Mouse (Mus musculus) embryonic facial prominence, embryonic 11.5 days (tissue): ENCODE results near the gene Wwox. TPM values are rescaled to one million over a fixed set of nuclear protein-coding genes. Genes with fewer than 3 reads are reported as not detected.

ENCODE experiments used
- ATAC-seq: fragments of 200-750 bp; cut with Nextera tagmentation; replicated peaks from 2 replicates; pipeline ENCODE4 v1.8.0; 2017; ENCODE audit warnings: low read depth; ENCODE audit not compliant: insufficient number of reproducible peaks, low FRiP score, low TSS enrichment
- DNase-seq: peaks from one replicate; pipeline ENCODE4 v3.0.0-alpha.2; 2015; ENCODE audit warnings: low spot score
- H3K27ac ChIP-seq: fragments of 300-500 bp; sonication (generic); replicated peaks from 2 replicates; pipeline ENCODE4 v1.5.1; 2014; ENCODE audit warnings: mild to moderate bottlenecking, low read depth, low read length, control low read depth
- H3K27me3 ChIP-seq: fragments of 300-500 bp; sonication (generic); 2 replicates; pipeline ENCODE4 v1.6.1; 2014; ENCODE audit warnings: mild to moderate bottlenecking, low read length, moderate library complexity, mixed read lengths; ENCODE audit not compliant: control insufficient read depth, insufficient read depth
- H3K36me3 ChIP-seq: fragments of 300-500 bp; sonication (generic); replicated peaks from 2 replicates; pipeline ENCODE4 v1.6.1; 2014; ENCODE audit warnings: low read depth, mild to moderate bottlenecking, low read length, moderate library complexity, mixed read lengths; ENCODE audit not compliant: control insufficient read depth, insufficient read depth
- H3K4me1 ChIP-seq: fragments of 300-500 bp; sonication (generic); 2 replicates; pipeline ENCODE4 v1.6.1; 2014; ENCODE audit warnings: low read length, mixed read lengths; ENCODE audit not compliant: control insufficient read depth, insufficient read depth
- H3K4me2 ChIP-seq: fragments of 300-500 bp; sonication (generic); 2 replicates; pipeline ENCODE4 v1.6.1; 2014; ENCODE audit warnings: low read depth, mild to moderate bottlenecking, control low read depth, low read length, moderate library complexity
- H3K4me3 ChIP-seq: fragments of 300-500 bp; sonication (generic); 2 replicates; pipeline ENCODE4 v1.5.1; 2014; ENCODE audit warnings: low read depth, low read length, control low read depth
- H3K9ac ChIP-seq: fragments of 300-500 bp; sonication (generic); replicated peaks from 2 replicates; pipeline ENCODE4 v1.6.1; 2014; ENCODE audit warnings: mild to moderate bottlenecking, control low read depth, low read length
- H3K9me3 ChIP-seq: fragments of 300-500 bp; sonication (generic); replicated peaks from 2 replicates; pipeline ENCODE4 v1.6.1; 2016; ENCODE audit warnings: mild to moderate bottlenecking, low read length, inconsistent platforms, mixed read lengths; ENCODE audit not compliant: control insufficient read depth
- WGBS: fragments of 180-500 bp; shearing (Covaris S2); extraction: QIAGEN DNeasy Blood & Tissue Kit; methylation state at CpG from one replicate; pipeline ENCODE4 v1.1.7; 2014; 5-methylcytosine and 5-hydroxymethylcytosine counted together
- polyA plus RNA-seq: library from polyadenylated mRNA; unstranded; fragments of >200 nt; fragmentation: Nextera tagmentation; extraction: Ambion mirVana; gene quantifications from 2 replicates; pipeline ENCODE4 v1.2.1, GENCODE M21; 2014

Wwox gene
- polyA plus RNA-seq, 1 experiment from 2014 or later = 7.2 TPM

DNA sequence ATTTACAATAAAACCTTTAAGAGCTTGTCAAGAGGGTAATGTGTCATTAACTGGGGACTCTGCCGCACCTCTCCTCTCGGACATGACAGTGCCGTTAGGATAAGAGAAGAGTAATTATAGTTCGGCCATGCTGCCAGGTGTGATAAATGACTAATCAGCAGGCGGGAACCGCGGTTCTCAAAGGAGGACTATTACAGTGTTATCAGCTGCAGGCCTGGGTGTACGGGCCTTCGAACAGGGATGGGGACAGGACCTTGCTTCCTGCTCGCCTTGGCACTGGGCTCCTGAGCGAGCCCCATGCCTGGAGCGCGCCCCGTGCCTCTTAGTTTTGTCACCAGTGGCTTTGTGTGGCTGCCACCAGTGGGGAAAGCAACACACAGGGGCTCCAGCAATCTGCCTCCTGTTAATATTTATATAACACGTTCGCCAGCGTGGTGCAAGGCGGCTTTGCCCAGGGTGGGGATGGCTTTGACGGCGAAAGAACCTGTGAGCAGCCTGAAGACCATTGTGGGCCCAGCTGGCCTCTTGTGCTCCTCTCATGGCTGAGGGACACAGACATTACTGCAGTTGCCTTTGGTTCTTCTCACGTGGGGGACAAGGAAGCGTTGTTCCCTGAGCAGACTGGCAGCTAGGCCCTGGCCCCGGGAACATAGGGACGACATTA is 711.1 kb downstream of the Wwox start:
- H3K9ac ChIP-seq = no peak overlapping the region
- no peak overlapping the region for H3K4me2 ChIP-seq
- H3K4me3 ChIP-seq = no peak overlapping the region
- H3K9me3 ChIP-seq = no peaks in the 10 kb centered on the region
- H3K27ac ChIP-seq = no peak overlapping the region
- WGBS = 72% methylated on average over 24 of the region's 24 CpGs
- no peaks in the 10 kb centered on the region for H3K27me3 ChIP-seq
- H3K36me3 ChIP-seq = no peaks in the 10 kb centered on the region
- 0 out of 2 replicates have a peak, but pooled peaks cover 2% of the 10 kb centered on the region for H3K4me1 ChIP-seq
- no peak for DNase-seq
- no peak for ATAC-seq

DNA sequence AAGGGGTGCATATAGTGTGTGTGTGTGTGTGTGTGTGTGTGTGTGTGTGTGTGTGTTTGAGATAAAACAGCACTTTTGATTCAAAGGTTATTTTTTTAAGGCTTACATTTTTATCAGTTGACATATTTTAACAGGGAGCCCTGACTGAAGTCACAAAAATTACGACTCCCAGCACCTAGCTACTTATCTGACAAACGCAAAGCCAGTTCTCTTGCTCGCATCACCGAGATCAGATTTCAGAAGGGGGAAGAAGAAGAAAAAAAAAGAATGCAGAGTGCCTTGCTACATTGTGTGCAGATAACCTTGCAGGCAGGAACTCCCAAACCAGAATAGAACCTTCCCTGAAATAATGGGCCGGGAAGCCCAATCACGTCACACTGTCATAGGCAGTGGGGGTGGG is 712.0 kb downstream of the Wwox start:
- H3K4me1 ChIP-seq = 0 out of 2 replicates have a peak, but pooled peaks cover 2% of the 10 kb centered on the region
- no peaks in the 10 kb centered on the region for H3K27me3 ChIP-seq
- H3K36me3 ChIP-seq = no peaks in the 10 kb centered on the region
- H3K9me3 ChIP-seq = no peaks in the 10 kb centered on the region
- ATAC-seq (no peak), DNase-seq (no peak)
- 12% methylated on average over 6 of the region's 6 CpGs for WGBS
- no peak overlapping the region for H3K27ac ChIP-seq
- no peak overlapping the region for H3K4me2 ChIP-seq
- H3K9ac ChIP-seq = no peak overlapping the region
- no peak overlapping the region for H3K4me3 ChIP-seq

DNA sequence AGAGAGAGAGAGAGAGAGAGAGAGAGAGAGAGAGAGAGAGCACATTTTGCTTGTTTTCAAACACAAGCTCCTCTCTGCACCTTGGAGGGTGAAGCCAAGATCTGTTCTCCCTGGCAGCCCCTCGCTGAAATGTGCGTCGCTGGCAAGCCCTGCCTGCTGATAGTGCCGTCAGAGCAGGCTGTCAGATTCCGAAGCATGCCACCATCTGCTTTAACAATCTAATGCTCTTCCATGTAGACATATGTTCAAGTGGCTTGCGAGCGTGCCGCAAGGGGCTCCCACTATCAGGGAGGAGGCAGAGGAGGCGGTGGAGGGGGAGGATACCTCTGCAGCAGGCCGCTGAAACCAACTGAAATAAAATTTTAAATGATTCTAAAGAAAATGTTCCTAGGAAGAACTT is 714.6 kb downstream of the Wwox start:
- no peak overlapping the region for H3K4me3 ChIP-seq
- DNase-seq (no peak), ATAC-seq (no peak)
- no peak overlapping the region for H3K27ac ChIP-seq
- no peaks in the 10 kb centered on the region for H3K9me3 ChIP-seq
- no peak overlapping the region for H3K9ac ChIP-seq
- H3K36me3 ChIP-seq = no peaks in the 10 kb centered on the region
- H3K4me1 ChIP-seq = peaks cover 7% of the 10 kb centered on the region; the same call in 1 of the 2 replicates
- no peaks in the 10 kb centered on the region for H3K27me3 ChIP-seq
- WGBS = 73% methylated on average over 10 of the region's 10 CpGs
- H3K4me2 ChIP-seq = no peak overlapping the region

DNA sequence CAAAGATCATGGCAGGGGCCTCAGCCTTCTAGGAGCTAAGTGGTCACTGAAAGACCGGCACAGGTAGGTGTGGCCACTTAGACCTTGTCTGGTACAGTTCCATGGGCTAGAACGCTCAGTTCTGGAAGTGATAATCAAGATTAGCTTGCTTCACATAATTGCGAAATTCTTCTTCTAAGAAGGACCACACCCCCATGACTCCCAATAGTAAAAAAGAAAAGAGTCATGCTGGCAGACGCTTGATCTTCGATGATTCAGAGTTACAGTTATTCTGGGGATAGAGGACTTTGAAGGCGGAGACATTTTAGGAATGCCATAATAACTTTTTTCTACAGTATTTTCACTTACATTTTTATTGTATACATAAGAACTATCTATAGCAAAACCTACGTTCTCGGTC is 716.7 kb downstream of the Wwox start:
- Histone ChIP-seq H3K27ac (no peak overlapping the region), H3K4me2 (no peak overlapping the region), H3K36me3 (no peaks in the 10 kb centered on the region), H3K27me3 (no peaks in the 10 kb centered on the region), H3K9ac (no peak overlapping the region), H3K4me3 (no peak overlapping the region), H3K9me3 (no peaks in the 10 kb centered on the region), H3K4me1 (peaks cover 9% of the 10 kb centered on the region)
- ATAC-seq (no peak), DNase-seq (no peak)
- 92% methylated on average over 8 of the region's 8 CpGs for WGBS

DNA sequence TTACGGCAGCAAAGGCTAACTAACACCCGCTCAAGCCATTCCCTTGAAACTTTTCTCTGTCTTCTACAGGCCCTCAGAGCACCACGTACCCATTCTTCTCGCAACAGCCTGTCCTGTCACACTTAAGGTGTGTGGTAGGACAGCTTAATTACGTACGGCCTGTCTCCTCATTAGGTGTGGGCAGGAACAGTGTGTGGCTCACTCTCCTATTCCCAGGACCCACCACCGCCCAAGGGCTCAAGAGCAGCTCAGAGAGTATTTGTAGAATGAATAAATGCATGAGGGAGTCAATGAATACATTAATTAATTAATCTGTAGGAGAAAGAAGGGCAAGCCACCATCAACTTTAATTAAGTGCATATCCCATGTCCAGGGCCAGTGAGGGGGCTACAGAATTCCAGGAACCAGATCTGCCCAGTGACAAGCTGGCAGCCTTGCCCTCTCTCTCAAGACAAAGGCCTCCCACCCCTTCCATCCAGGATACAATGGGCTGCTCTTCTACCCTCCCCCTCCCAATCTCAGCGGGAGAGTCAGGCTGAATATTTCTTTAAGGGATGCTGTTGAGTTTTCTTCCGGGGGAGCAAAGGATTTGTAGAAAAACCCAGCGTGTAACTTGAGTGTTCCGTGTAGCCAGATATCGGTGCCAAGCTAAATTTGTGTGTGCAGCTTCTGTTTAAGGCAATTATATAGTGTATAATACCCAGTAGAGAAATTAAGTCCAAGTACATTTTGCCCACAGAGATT is 718.7 kb downstream of the Wwox start:
- Histone ChIP-seq H3K4me3 (no peak overlapping the region), H3K36me3 (no peaks in the 10 kb centered on the region), H3K9ac (no peak overlapping the region), H3K9me3 (no peaks in the 10 kb centered on the region), H3K4me1 (peaks cover 8% of the 10 kb centered on the region), H3K4me2 (no peak overlapping the region), H3K27ac (no peak overlapping the region), H3K27me3 (no peaks in the 10 kb centered on the region)
- 43% methylated on average over 12 of the region's 12 CpGs for WGBS
- DNase-seq = peak; percentile 62
- ATAC-seq = peak; percentile 42; the same call in 1 of the 2 replicates

DNA sequence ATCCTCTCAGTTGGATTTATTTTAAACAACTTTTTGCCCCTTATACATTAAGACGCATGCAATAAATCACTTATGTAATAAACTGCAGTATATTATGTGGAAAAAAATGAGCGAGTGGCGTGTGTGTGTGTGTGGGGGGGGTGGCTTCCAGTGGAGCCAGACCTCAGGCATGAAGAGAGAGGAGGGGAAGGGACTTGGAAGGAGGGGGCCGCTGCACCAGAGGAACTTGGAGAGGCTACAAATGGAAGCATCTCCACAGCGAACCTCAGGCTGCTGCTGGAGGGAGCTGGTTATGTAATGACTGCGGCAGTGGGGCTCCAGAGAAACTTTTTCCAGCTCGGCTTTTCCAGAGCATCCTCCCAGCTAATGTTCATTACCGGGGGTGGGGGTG is 719.3 kb downstream of the Wwox start:
- peak; percentile 42 for DNase-seq
- H3K4me2 ChIP-seq = peak overlapping the region; percentile 49
- WGBS = 2% methylated on average over 8 of the region's 8 CpGs
- H3K27me3 ChIP-seq = no peaks in the 10 kb centered on the region
- H3K4me1 ChIP-seq = peaks cover 8% of the 10 kb centered on the region
- no peak; the same call in 1 of the 2 replicates for ATAC-seq
- H3K9ac ChIP-seq = no peak overlapping the region; the same call in 1 of the 2 replicates
- no peak overlapping the region for H3K27ac ChIP-seq
- H3K9me3 ChIP-seq = no peaks in the 10 kb centered on the region
- no peak overlapping the region for H3K4me3 ChIP-seq
- no peaks in the 10 kb centered on the region for H3K36me3 ChIP-seq

DNA sequence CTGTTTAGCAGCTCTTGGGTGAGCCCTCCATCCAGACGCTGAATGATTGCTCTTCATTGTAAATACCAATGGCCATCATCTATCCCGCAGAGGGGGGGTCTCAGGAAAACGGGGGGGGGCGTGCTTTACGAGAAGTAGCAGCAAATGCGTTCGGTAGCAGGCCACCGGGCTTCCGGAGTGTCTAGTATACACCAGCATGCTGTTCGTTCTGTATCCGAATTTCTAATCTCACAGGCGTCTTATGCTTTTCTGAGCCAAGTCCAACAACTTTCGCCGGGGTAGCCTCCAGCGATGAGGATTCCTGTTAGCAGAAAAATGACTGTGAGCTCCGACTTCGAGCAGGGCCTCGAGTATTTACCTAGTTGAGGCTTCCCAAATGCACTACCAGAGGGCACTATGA is 719.8 kb downstream of the Wwox start:
- Histone ChIP-seq H3K4me1 (peaks cover 8% of the 10 kb centered on the region), H3K4me3 (peak overlapping the region; percentile 12; the same call in 1 of the 2 replicates), H3K27me3 (no peaks in the 10 kb centered on the region), H3K4me2 (peak overlapping the region; percentile 49), H3K27ac (no peak overlapping the region), H3K9me3 (no peaks in the 10 kb centered on the region), H3K9ac (peak overlapping the region; percentile 43; the same call in 1 of the 2 replicates), H3K36me3 (no peaks in the 10 kb centered on the region)
- ATAC-seq (no peak), DNase-seq (peak; percentile 52)
- WGBS = 13% methylated on average over 18 of the region's 18 CpGs

DNA sequence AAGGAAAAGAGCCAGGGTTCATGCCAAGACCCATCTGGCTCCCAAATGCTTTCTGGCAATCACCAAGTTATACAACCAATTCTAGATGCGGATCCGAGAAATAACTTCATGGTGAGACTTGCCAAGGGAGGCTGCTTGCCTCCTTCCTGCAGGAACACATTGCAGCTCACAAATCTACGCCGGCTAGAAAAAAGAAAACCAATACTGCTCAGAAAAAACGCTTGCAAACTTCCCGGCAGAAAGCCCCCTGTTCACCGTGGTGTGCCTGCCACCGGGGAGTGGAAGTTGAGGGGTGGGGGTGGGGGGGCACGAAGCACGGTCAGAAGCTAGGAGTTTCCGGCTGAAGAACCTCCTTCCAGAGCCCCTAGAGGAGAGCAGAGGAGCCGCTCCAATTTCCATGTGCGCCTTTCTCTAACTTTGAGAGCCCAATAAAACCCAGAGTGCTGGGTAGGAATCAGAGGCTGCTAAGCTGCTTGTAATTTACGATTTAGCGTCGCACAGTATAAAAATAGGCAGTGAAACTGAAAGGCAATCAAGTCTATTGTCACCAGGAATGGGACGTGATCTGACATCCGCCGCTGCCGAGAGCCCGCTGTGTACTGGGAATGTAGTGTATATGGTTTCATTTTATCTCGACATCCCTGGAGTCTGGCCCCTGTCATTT is 720.4 kb downstream of the Wwox start:
- no peak overlapping the region for H3K27ac ChIP-seq
- ATAC-seq = no peak

More for the DNA sequence above, 720.4 kb downstream of the Wwox start:
- Histone ChIP-seq H3K4me1 (peaks cover 8% of the 10 kb centered on the region), H3K4me2 (peak overlapping the region; percentile 49), H3K4me3 (peak overlapping the region; percentile 21), H3K9ac (peak overlapping the region; percentile 43), H3K9me3 (no peaks in the 10 kb centered on the region), H3K36me3 (no peaks in the 10 kb centered on the region), H3K27me3 (no peaks in the 10 kb centered on the region)
- DNase-seq = peak; percentile 74
- WGBS = 8% methylated on average over 22 of the region's 22 CpGs
